Mouse (Mus musculus) gastrocnemius, adult 8-10 months (tissue): Measurements from ENCODE around the gene Rcan1. TPM values are rescaled to one million over a fixed set of nuclear protein-coding genes. Genes with fewer than 3 reads are reported as not detected.
"Not testable (repeated sequence)": the region's sequence is repeated elsewhere in the genome, so short reads cannot be mapped to it uniquely, and the experiment has no call there.

ENCODE experiments used
- DNase-seq, 2 experiments: peaks; one replicate each; pipeline ENCODE4 v3.0.0; 2022; ENCODE audit warnings: low spot score in 2 of 2
- total RNA-seq, 4 experiments: library from RNA; stranded (reverse); gene quantifications; 2 replicates each; pipeline ENCODE4 v1.2.4; 2022

The Rcan1 gene
- total RNA-seq, result 100 to 1,000 TPM in 1 of 4 experiments, 10 to 100 TPM in 3; 60.7 to 178 (median 77.4) TPM

DNA sequence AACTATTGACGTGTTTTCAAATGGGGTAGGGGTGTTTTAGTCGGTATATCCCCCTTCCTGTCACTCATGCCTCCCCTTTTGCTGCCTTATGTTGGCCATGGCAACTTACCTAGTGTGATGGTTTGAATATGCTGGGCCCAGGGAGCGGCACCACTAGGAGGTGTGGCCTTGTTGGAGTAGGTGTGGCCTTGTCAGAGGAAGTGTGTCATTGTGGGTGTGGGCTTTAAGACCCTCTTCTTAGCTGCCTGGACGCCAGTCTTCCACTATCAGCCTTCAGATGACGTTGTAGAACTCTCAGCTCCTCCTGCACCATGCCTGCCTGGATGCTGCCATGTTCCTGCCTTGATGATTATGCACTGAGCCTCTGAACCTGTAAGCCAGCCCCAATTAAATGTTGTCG lies at the start of gene Rcan1:
TSS of gene Rcan1 (minus strand) at position 162 of the 400 bp plus-strand sequence.
- DNase-seq, result no peak

DNA sequence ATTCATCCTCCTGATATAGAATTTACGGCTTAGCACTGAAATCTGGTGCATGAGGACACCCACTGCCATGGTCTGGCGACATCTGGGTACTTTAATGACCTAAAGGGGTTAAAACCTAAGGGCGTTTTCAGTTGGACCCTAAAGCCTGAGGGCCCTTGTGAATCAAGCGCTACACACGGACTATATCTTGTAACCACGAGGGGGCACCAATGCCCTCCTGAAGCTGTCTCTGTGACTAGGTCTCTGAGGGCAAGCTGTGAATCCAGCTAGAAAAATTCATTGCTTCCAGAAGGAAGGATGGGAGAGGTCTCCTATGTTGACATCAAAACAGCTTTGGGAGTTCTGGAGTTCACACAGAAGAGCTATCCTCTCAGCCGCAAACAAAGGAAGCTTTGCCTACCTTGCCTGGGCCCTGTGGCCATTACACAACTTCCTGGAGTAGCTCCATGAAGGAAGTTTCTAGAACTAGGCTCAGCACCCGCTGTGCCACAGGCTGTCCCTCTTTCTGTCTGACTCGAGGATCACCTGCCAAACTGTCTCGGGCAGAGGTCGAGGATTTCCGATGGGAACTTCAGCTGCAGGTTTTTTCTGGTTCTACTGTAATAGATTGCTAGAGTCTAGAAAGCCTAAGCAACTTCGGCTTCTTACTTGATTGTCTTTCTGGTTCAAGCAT lies 49.3 kb upstream of the Rcan1 start:
- no peak for DNase-seq

- no peak for DNase-seq
Observed at GRCm38 (mm10) chr16:92518718-92519117, 48.1 kb upstream of the Rcan1 start.

GRCm38 (mm10) chr16:92516139-92516538 lies 45.5 kb upstream of the Rcan1 start:
- no peak for DNase-seq

DNA sequence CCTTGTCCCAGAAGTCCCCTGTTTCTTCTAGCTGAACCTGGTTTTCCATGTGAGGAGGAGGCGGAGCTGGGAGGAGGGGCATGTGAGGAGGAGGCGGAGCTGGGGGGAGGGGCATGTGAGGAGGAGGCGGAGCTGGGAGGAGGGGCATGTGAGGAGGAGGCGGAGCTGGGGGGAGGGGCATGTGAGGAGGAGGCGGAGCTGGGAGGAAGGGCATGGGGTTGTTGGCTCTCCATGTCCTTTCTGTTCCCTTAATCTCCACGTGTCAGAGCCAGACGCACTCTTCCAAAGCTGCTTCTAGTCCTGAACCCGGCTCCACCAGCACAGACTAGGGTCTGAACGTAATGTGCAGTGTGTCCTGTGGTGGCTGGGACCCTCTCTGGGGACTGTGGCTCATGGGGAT lies 44.2 kb upstream of the Rcan1 start:
- DNase-seq, result not testable (repeated sequence)

DNA sequence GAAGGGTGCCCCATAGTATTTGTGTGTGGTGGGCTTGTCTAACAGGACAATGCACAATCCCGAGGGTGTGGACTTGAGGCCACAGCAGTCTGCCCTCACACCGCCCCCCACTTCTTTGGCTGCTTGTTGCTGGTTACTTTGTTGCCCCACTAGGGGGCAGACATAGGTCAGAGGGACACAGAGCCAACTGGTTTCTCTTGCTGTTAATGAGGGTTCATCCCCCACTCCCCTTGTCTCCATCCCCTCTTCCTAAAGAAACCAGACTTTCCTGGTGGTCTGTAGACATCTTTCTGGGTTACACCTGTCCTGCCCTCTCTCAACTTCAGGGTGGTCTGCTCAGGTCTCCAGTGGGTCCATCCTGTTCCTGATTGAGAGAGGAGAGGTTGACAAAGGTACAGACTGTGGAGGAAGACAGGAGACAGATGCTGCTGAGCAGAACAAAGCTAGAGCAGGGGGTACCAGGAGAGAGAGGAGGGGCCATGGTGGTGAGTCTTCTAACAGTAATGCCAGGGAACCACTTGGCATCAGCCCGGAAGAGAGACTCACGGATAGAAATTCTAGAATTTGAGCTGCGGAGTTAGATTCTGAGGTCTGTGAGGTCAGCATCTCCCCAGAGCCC lies 41.2 kb upstream of the Rcan1 start:
- no peak for DNase-seq

- DNase-seq, result no peak
Observed at GRCm38 (mm10) chr16:92510835-92511772, 40.4 kb upstream of the Rcan1 start.

DNA sequence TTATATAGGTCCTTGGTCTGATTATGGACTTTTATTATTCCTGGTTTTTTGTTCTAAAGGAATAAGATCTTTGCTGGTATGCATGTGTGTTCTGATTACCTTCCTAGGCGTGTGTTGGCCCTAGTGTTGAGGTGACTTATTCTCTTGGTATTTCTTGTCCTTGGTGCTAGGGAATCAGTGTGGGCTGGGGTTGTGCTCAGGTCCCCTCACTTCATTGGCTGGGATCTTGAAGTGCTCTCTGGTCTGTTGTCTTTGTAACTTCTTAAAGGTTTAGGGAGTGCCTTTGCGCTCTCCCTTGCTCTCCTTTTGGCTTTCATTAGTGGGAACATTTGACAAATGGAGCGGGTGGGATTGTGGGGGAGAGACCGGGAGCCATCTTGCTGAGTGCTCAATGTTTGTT lies 36.9 kb upstream of the Rcan1 start:
- DNase-seq, result no peak

- no peak for DNase-seq
Observed at GRCm38 (mm10) chr16:92503105-92503504, 32.4 kb upstream of the Rcan1 start.

GRCm38 (mm10) chr16:92500534-92500933 lies 29.9 kb upstream of the Rcan1 start:
- no peak for DNase-seq

- no peak for DNase-seq
Observed at GRCm38 (mm10) chr16:92499324-92499723, 28.7 kb upstream of the Rcan1 start.

- no peak for DNase-seq
Observed at GRCm38 (mm10) chr16:92498589-92498981, 27.9 kb upstream of the Rcan1 start.

DNA sequence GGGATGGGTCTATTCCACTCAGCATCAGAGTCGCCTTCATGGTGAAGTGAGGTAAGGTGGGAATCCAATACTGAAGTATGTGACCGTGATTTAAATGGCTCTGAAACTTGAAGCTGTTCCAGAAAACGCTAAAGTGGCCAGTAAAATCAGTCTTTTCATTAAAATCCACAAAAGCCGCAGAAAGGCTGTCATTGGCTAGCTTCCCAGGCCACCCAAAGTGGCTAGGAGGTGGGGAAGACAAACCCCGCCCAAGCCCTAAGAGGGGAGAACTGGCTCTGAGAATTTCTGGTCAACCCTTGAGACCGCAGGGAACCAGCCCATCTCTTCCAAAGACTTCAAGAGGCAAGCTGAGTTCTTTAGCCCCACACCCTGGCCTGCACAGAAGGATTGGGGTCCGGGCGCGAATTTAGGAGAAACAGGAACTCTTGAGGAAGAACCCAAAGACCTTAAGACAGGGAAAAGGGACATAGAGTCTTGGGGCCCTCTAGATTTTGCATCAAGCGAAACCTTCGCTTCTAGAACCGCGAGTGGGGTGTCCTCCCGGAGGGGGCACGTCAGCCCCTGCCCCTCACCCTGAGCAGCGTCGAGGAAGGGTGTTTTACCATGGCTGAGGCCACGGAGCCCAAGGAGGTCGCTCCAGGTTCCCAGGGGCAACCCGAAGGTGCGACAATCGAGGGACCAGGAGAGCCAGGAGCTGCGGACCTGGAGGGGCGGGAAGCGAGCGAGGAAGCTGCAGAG lies 27.4 kb upstream of the Rcan1 start:
- DNase-seq, result no peak

GRCm38 (mm10) chr16:92489356-92489755 lies 18.7 kb upstream of the Rcan1 start:
- DNase-seq, result no peak

- no peak for DNase-seq
Observed at GRCm38 (mm10) chr16:92488456-92488855, 17.8 kb upstream of the Rcan1 start.

GRCm38 (mm10) chr16:92487489-92487888 lies 16.8 kb upstream of the Rcan1 start:
- DNase-seq, result no peak

GRCm38 (mm10) chr16:92487086-92487485 lies 16.4 kb upstream of the Rcan1 start:
- DNase-seq, result no peak

DNA sequence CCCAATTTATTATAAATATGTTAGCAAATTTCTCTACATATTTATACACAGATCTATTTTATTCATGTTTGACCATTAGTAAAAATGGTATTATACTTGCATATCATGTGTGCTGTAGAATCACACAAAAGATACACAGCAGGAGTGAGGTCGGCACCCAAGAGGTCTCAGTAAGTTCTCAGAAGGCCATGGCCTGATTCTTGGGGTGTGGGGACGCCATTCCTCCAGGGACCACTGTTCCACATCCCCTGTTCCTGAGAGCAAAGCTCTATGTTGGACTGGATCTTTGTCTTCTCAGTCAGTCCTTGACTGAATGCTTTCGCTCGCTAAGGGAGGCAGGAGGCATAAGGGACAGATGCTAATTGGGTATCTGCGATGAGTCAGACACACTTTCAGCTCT lies 14.8 kb upstream of the Rcan1 start, which contains the start of gene Clic6:
TSS of gene Clic6 (plus strand) at position 301 of the 400 bp plus-strand sequence.
- DNase-seq, result no peak

GRCm38 (mm10) chr16:92478561-92479150 lies 8.0 kb upstream of the Rcan1 start:
- peak; percentile 18 to 23 for DNase-seq

DNA sequence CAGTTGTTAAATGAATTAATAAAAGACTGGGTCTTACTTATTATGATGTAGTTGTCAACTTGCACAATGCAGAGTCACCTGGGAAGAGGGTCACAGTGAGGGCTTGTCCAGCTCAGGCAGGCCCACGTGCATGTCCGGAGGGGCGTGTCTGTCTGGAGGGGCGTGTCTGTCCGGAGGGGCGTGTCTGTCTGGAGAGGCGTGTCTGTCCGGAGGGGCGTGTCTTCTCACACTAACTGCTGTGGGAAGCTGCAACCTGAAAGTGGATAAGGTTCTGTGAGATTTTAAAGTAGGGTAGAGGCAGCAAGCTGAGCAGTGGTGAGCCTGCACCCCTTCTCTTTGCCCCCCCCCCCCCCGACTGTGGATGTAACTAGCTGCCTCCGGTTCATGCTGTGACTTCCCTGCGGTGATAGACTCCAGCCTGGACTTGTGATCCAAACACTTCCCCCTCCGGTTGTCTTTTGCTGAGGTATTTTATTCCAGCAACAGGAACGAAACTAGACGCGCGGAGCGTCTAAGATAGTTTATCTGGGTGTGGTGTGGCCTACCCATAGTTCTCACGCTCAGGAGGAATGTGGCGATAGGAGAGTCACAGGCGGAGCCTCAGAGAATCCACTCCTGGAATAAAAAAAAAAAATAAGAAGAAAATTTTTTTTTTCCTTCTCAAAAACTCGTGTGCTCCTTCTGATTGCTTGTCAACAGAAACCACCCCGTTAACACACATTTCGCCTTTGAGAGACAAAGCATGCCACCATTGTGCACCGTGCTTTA lies 4.6 kb upstream of the Rcan1 start:
- DNase-seq, result no peak
